Mouse (Mus musculus) hindbrain, embryonic 11.5 days (tissue): Measurements from ENCODE around the gene Gm3336. TPM values are rescaled to one million over a fixed set of nuclear protein-coding genes. Genes with fewer than 3 reads are reported as not detected.

Experiments
- ATAC-seq: fragments of 200-750 bp; cut with Nextera tagmentation; 2 replicates; pipeline ENCODE4 v1.8.0; 2017; ENCODE audit warnings: mild to moderate bottlenecking, moderate TSS enrichment, moderate library complexity; ENCODE audit not compliant: low FRiP score
- DNase-seq: peaks from one replicate; pipeline ENCODE4 v3.0.0-alpha.2; 2015; ENCODE audit warnings: low spot score
- H3K27ac ChIP-seq: fragments of 300-500 bp; sonication (generic); 2 replicates; pipeline ENCODE4 v1.5.1; 2014; ENCODE audit warnings: mild to moderate bottlenecking, low read depth, low read length
- H3K27me3 ChIP-seq: fragments of 300-500 bp; sonication (generic); 2 replicates; pipeline ENCODE4 v1.6.1; 2014; ENCODE audit warnings: mild to moderate bottlenecking, low read length, moderate library complexity, mixed read lengths; ENCODE audit not compliant: control insufficient read depth, insufficient read depth
- H3K36me3 ChIP-seq: fragments of 300-500 bp; sonication (generic); 2 replicates; pipeline ENCODE4 v1.6.1; 2014; ENCODE audit warnings: mild to moderate bottlenecking, low read length, moderate library complexity, mixed read lengths; ENCODE audit not compliant: control insufficient read depth, insufficient read depth
- H3K4me1 ChIP-seq: fragments of 300-500 bp; sonication (generic); replicated peaks from 2 replicates; pipeline ENCODE4 v1.6.1; 2014; ENCODE audit warnings: low read length, mixed read lengths; ENCODE audit not compliant: control insufficient read depth, insufficient read depth
- H3K4me2 ChIP-seq: fragments of 300-500 bp; sonication (generic); replicated peaks from 2 replicates; pipeline ENCODE4 v1.6.1; 2014; ENCODE audit warnings: mild to moderate bottlenecking, low read depth, low read length
- H3K4me3 ChIP-seq: fragments of 300-500 bp; sonication (generic); 2 replicates; pipeline ENCODE4 v1.5.1; 2014; ENCODE audit warnings: low read depth, low read length
- H3K9ac ChIP-seq: fragments of 300-500 bp; sonication (generic); 2 replicates; pipeline ENCODE4 v1.6.1; 2014; ENCODE audit warnings: low read depth, low read length
- H3K9me3 ChIP-seq: fragments of 300-500 bp; sonication (generic); 2 replicates; pipeline ENCODE4 v1.6.1; 2016; ENCODE audit warnings: low read length; ENCODE audit not compliant: control insufficient read depth
- WGBS: fragments of 180-500 bp; shearing (Covaris S2); extraction: QIAGEN DNeasy Blood & Tissue Kit; methylation state at CpG from one replicate; pipeline ENCODE4 v1.1.7; 2014; 5-methylcytosine and 5-hydroxymethylcytosine counted together
- polyA plus RNA-seq: library from polyadenylated mRNA; unstranded; fragments of >200 nt; fragmentation: Nextera tagmentation; extraction: Ambion mirVana; gene quantifications from 2 replicates; pipeline ENCODE4 v1.2.1, GENCODE M21; 2014

The Gm3336 gene
- polyA plus RNA-seq = not detected in 2 replicates

- Histone ChIP-seq H3K27me3 (no peaks in the 10 kb centered on the region), H3K4me2 (no peak within 1 kb of the TSS), H3K4me3 (no peak within 1 kb of the TSS), H3K36me3 (no peaks in the 10 kb centered on the region), H3K9ac (no peak within 1 kb of the TSS), H3K27ac (no peak within 1 kb of the TSS), H3K9me3 (no peaks in the 10 kb centered on the region), H3K4me1 (no peaks in the 10 kb centered on the region)
- 6% methylated on average over 17 of the region's 19 CpGs for WGBS
- peak; percentile 10; the same call in 1 of the 2 replicates for ATAC-seq
- peak; percentile 69 for DNase-seq
Observed at GRCm38 (mm10) chr8:70718297-70718696, at the start of gene Gm3336. Gene Gm3336 (plus strand): TSS chr8:70718543.

- no peak for DNase-seq
- Histone ChIP-seq H3K27me3 (no peaks in the 10 kb centered on the region), H3K9ac (no peak overlapping the region), H3K27ac (peak overlapping the region; percentile 89; the same call in 1 of the 2 replicates), H3K9me3 (no peaks in the 10 kb centered on the region), H3K36me3 (no peaks in the 10 kb centered on the region), H3K4me3 (no peak overlapping the region), H3K4me1 (peaks cover 4% of the 10 kb centered on the region), H3K4me2 (no peak overlapping the region)
- WGBS = 62% methylated on average over 10 of the region's 10 CpGs
- no peak for ATAC-seq
Observed at GRCm38 (mm10) chr8:70671615-70672324, 46.6 kb upstream of the Gm3336 start.

GRCm38 (mm10) chr8:70672325-70673078 lies 45.8 kb upstream of the Gm3336 start:
- Histone ChIP-seq H3K9me3 (no peaks in the 10 kb centered on the region), H3K27ac (peak overlapping the region; percentile 89), H3K4me1 (peaks cover 4% of the 10 kb centered on the region), H3K9ac (peak overlapping the region; percentile 56), H3K4me2 (peak overlapping the region; percentile 53; the same call in 1 of the 2 replicates), H3K4me3 (peak overlapping the region; percentile 57), H3K27me3 (no peaks in the 10 kb centered on the region), H3K36me3 (no peaks in the 10 kb centered on the region)
- DNase-seq (no peak), ATAC-seq (peak; percentile 62)
- WGBS = 40% methylated on average over 19 of the region's 19 CpGs

- peak; percentile 97 for ATAC-seq
Observed at GRCm38 (mm10) chr8:70673079-70673856, 45.1 kb upstream of the Gm3336 start, which contains the start of gene Lsm4. Gene Lsm4 (plus strand): TSS chr8:70673248.

GRCm38 (mm10) chr8:70674109-70674508 lies 44.2 kb upstream of the Gm3336 start:
- H3K9ac ChIP-seq = peak overlapping the region; percentile 77
- peak overlapping the region; percentile 93 for H3K27ac ChIP-seq
- ATAC-seq (no peak; the same call in 1 of the 2 replicates), DNase-seq (no peak)
- peak overlapping the region; percentile 53 for H3K4me2 ChIP-seq
- no peaks in the 10 kb centered on the region for H3K9me3 ChIP-seq
- no peaks in the 10 kb centered on the region for H3K27me3 ChIP-seq
- H3K36me3 ChIP-seq = peaks cover 6% of the 10 kb centered on the region; the same call in 1 of the 2 replicates
- peaks cover 4% of the 10 kb centered on the region for H3K4me1 ChIP-seq
- peak overlapping the region; percentile 57 for H3K4me3 ChIP-seq
- WGBS = 83% methylated on average over 3 of the region's 3 CpGs

More at GRCm38 (mm10) chr8:70673079-70673856, 45.1 kb upstream of the Gm3336 start, which contains the start of gene Lsm4:
- H3K9me3 ChIP-seq = no peaks in the 10 kb centered on the region
- H3K4me2 ChIP-seq = peak within 1 kb of the TSS; percentile 53
- no peaks in the 10 kb centered on the region for H3K27me3 ChIP-seq
- under 1% methylated on average over 60 of the region's 60 CpGs for WGBS
- peak; percentile 99 for DNase-seq
- peaks cover 4% of the 10 kb centered on the region for H3K4me1 ChIP-seq
- peaks cover 4% of the 10 kb centered on the region; the same call in 1 of the 2 replicates for H3K36me3 ChIP-seq
- H3K4me3 ChIP-seq = peak within 1 kb of the TSS; percentile 57
- peak within 1 kb of the TSS; percentile 77 for H3K9ac ChIP-seq
- peak within 1 kb of the TSS; percentile 93 for H3K27ac ChIP-seq

GRCm38 (mm10) chr8:70674716-70675115 lies 43.6 kb upstream of the Gm3336 start:
- WGBS = 90% methylated on average over 4 of the region's 4 CpGs
- Histone ChIP-seq H3K4me1 (peaks cover 4% of the 10 kb centered on the region), H3K27ac (no peak overlapping the region), H3K4me2 (no peak overlapping the region), H3K9ac (no peak overlapping the region), H3K9me3 (no peaks in the 10 kb centered on the region), H3K36me3 (peaks cover 6% of the 10 kb centered on the region; the same call in 1 of the 2 replicates), H3K4me3 (no peak overlapping the region), H3K27me3 (no peaks in the 10 kb centered on the region)
- no peak for ATAC-seq
- no peak for DNase-seq

- H3K27ac ChIP-seq = no peak overlapping the region
- DNase-seq (no peak), ATAC-seq (no peak)
- 90% methylated on average over 1 of the region's 1 CpGs for WGBS
- peaks cover 4% of the 10 kb centered on the region for H3K4me1 ChIP-seq
- no peak overlapping the region for H3K4me2 ChIP-seq
- no peaks in the 10 kb centered on the region for H3K27me3 ChIP-seq
- H3K9me3 ChIP-seq = no peaks in the 10 kb centered on the region
- H3K9ac ChIP-seq = no peak overlapping the region
- no peak overlapping the region for H3K4me3 ChIP-seq
- peaks cover 6% of the 10 kb centered on the region; the same call in 1 of the 2 replicates for H3K36me3 ChIP-seq
Observed at GRCm38 (mm10) chr8:70675336-70675735, 43.0 kb upstream of the Gm3336 start.

GRCm38 (mm10) chr8:70677451-70678080 lies 40.8 kb upstream of the Gm3336 start:
- no peak overlapping the region for H3K27ac ChIP-seq
- ATAC-seq = no peak
- no peaks in the 10 kb centered on the region for H3K9me3 ChIP-seq
- peaks cover 4% of the 10 kb centered on the region for H3K4me1 ChIP-seq
- peaks cover 6% of the 10 kb centered on the region; the same call in 1 of the 2 replicates for H3K36me3 ChIP-seq
- WGBS = 93% methylated on average over 15 of the region's 15 CpGs
- DNase-seq = no peak
- no peak overlapping the region for H3K4me3 ChIP-seq
- no peaks in the 10 kb centered on the region for H3K27me3 ChIP-seq
- no peak overlapping the region for H3K4me2 ChIP-seq
- H3K9ac ChIP-seq = no peak overlapping the region
